Mouse (Mus musculus): ENCODE results near the gene Abca13.

DNA sequence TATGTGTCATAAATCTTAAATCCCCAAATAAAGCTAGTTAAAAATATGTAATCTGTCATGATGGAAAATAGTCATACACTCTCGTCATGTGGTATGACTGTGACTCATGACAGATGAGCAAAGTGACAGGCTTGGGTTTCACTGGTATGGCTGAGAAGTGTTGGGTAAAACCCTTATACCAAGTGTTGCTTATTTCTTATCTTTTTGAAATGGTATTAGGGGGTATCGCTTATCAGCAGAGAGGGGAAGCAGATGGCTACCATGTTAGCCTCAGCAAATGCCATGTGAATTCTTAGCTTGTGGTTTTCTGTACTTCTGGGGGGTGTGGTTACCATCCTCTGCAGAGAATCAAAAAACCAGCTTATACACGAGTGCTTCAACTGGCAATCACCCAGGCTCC is 124.8 kb downstream of the Abca13 start:
- no peak for TF ChIP-seq POLR2A (IDR thresholded peaks at IDR 0.05; ENCODE audit: borderline replicate concordance, control insufficient read depth, low read depth, low read length)
- no peak for TF ChIP-seq CTCF (IDR thresholded peaks at IDR 0.05; ENCODE audit: control insufficient read depth, insufficient read depth, low read length)
